Mouse (Mus musculus): ENCODE measurements around the gene Adsl.
A peak's percentile ranks its signal among the peaks of the same experiment; 100 is the strongest.
"Not testable (repeated sequence)": the region's sequence is repeated elsewhere in the genome, so short reads cannot be mapped to it uniquely, and the experiment has no call there.

Adsl gene

DNA sequence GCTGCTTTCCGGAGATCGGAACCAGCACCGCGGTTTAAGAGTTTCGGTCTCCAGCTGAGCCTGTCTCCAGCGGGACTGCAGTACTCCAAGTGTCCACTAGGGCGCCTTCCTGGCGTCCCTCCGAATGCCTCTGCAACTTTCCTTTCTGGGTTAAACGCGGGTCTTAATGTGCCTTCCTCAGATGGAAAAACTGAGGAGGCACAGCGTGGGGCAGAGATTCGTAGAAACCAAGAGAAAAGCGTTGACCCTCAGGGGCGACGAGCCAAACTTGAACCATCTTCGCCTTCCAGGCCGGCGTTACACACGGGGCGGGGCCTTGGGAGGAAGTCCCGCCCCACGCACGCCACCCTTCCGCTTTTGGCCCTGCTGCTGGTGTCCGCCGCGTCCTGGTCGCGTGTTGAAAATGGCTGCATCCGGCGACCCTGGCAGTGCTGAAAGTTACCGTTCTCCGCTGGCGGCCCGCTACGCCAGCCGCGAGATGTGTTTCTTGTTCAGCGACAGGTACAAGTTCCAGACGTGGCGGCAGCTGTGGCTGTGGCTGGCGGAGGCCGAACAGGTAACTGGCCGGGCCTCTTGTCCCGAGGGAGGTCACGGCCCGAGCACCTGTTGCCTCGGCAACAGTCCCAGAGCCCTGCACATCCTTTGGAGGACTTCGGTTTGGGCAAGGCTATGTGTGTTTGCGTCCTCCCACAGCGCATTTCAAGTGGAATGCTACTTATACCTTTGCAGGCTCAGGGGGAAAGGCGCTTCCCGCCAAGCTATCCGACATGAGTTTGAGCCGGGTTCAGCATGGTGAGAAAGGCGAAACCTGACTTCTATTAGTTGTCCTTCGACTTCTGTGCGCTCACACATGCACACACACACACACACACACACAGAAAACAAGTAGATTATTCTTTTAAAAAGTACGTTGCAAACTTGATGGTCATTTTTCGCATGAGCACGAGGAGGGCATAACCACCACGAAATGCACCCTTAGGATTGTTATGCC lies at the start of gene Adsl:
TSS of gene Adsl (plus strand) at position 346 of the 991 bp plus-strand sequence.
- DNase-seq (ENCODE audit: low spot score) = peak; percentile 89

DNA sequence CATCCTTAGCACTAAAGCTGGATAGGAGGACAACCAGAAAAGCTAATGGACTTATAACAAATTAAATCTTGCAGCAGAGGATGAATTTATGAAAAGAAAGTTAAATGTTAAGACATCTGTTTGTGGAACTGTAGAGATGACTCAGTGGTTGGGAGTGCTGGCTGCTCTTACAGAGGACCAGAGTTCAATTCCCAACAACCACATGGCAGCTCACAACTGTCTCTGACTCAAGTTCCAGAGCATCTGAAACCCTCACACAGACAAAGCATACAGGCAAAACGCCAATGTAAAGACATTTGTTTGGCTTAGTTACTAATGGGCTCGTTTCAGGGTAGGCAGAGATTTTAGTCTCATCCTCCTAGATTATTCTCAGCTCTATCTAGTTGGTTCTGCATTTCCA lies 48.5 kb upstream of the Adsl start:
- no peak for DNase-seq (ENCODE audit: low spot score)

DNA sequence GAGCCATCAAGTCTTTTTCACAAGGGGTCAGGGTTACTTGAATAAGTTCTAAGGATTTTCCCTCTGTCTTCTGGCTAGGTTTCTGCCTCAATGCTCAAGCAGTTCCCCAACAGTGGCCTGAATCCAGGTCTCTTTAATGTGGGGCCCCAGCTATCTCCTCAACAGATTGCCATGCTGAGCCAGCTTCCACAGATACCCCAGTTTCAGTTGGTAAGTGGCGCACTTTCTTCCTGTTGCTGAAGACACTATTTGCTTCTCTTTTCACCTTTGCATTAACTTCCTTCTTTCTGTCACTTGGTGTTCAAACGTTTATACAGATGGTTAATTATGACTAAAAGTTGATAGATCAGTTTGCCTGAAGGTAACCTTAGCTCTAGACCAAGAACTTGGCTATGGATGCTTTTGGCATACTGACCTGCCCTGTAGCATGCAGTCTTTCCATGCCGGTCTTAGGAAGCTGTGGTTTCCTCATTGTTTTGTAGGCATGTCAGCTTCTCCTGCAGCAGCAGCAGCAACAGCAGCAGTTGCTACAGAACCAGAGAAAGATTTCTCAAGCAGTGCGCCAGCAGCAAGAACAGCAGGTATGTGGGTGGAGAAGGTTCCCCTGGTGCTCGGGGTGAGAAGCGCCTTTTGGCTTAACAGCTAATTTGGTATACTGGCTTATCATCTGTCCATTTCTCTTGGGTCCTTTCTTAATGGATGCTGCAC lies 46.3 kb upstream of the Adsl start:
- DNase-seq (ENCODE audit: low spot score) = no peak

DNA sequence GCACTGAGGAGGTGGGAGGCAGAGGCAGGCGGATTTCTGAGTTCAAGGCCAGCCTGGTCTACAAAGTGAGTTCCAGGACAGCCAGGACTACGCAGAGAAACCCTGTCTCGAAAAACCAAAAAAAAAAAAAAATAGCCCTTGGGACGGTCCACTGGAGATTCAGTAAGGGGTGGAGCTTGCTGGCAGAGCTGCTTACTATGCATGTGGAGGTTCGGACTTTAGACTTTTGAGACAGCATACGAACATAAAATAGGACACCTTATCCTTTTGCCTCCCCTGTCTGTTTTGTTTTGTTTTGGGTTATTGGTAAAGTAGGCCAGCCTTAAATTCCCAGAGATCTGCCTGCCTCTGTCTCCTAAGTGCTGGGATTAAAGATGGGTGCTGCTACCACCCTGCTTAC lies 43.5 kb upstream of the Adsl start:
- not testable (repeated sequence) for DNase-seq (ENCODE audit: low spot score)

DNA sequence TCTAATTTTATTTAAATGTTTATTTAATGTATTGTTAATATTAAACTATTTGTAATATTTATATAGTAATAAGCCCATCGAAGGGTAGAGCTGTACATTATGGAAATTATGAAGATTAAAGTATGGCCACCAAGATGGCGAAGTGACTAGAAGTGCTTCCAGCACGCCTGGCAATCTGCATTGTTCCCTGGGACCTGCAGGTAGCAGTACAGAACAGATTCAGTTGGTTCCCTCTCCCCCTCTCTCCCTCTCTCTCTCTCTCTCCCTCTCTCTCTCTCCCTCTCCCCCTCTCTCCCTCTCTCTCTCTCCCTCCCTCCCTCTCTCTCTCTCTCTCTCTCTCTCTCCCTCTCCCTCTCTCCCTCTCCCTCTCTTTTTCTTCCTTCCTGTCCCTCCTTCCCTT lies 38.1 kb upstream of the Adsl start:
- DNase-seq (ENCODE audit: low spot score) = no peak

DNA sequence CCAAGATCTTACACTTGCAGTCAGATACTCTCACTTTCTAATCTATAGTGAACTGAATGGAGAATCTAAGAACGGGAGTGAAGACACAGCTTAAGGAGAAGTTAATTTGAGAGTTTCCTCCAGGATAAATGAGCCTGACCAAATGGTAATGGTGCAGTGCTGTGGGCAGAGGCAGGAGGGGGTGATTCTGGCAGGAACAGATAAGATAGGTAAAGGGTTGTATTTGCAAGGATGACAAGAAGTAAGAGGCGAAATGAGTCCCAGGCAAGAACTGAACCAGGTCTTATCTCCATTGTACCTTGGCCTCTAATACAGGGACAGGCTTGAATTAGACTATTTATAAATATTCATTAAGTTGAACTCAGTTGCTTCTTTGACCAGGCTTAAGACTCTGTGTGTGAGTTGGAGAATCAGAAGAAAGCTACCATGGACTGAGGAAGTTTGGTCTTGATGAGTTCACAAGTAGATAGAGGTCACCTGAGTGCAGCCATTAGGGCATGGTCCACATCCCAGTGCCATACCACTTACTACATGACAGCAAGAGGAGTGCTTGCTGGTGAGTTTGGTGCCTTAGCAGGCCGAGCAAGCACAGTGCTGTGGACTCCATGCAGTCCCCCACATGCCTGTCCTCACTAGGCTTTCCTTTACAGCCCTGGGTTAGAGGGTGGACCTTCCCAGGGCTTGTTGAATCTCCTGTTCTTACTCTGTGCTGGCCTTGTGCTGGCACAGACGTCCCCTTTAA lies 37.3 kb upstream of the Adsl start:
- DNase-seq (ENCODE audit: low spot score) = peak; percentile 6

DNA sequence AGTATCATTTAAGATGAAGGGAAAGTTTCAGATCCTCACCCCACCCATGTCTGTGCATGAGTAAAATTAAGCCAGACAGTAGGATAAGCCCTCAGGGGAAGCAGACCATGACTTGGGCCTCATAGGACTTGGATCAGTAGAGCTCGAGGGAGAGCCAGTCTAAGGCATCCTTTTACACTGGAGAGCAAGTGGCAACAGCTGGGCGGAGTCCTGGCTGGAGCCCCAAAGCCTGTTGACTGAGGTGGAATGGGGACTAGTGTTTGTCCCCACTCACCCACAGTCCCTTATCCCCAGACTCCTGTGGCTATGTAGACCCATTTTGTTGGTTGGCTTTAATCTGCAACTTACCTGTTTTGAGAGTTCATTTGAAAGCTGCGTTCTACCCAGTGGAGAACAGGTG lies 36.1 kb upstream of the Adsl start:
- no peak for DNase-seq (ENCODE audit: low spot score)

DNA sequence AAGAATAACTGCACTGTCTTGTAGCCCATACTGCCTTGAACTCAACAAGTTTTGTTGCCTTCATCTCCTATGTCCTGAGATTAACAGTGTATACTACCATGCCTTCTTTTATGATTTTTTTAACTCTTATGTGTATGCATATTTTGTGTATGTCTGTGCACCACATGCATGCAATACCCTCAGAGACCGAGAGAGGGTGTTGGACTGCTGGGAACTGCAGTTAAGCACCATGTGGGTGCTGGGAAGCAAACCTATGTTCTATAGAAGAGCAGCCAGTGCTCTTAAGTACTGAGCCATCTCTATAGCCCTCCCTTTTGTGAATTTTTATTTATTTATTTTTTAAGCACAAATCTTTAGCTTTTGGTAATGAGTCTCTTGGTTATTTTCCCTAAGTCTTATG lies 34.5 kb upstream of the Adsl start:
- DNase-seq (ENCODE audit: low spot score) = no peak

DNA sequence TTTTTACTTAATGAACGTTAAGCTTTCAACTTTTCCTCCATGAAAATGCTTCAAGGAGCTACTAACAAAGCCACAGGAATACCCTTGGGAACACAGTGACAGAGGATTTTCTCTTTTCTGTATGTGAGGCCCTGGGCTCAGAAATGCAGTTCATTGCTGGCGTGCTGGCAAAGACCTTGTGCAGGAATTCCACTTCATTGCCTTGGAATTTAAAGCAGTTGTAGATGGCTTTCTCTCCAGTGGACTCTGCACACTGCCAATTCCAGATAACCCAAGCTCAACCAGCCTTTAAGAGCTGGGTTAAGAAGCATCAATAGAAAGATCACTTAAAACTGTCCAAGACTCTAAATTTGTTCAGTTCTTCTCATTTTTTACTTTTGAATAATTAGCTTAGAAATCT lies 32.4 kb upstream of the Adsl start:
- no peak for DNase-seq (ENCODE audit: low spot score)

DNA sequence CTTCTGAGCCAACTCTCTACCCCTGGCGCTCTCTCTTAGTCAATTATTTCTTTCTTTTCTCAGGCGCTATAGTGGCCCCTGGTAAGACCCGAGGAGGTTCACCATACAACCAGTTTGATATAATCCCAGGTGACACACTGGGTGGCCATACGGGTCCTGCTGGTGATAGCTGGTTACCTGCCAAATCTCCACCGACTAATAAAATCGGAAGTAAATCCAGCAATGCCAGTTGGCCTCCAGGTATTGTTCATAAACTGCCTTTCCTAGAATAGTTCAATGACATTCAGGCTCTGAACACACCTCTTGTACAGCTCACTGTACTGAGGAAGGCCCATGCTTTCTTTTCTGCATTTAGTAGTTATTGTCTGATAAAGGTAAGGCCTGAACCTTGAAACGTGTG lies 31.7 kb upstream of the Adsl start:
- no peak for DNase-seq (ENCODE audit: low spot score)

DNA sequence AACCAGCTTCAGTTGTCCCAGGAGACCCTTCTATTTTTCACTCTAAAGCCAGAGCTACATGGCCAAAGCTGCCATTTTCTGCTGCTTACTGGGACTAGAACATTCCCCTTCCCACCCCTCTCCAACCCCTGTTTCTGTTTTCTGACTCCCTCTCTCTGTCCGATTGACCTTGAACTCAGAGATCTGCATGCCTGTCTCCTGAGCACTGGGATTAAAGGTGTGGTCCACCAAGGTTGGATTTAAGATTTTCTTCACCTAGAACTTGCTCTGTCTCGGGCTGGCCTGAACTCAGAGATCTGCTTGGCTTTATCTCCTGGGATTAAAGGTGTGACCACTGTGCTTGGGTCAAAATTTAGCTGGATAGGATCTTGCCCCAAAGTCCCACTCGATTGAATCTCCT lies 27.9 kb upstream of the Adsl start:
- no peak for DNase-seq (ENCODE audit: low spot score)

DNA sequence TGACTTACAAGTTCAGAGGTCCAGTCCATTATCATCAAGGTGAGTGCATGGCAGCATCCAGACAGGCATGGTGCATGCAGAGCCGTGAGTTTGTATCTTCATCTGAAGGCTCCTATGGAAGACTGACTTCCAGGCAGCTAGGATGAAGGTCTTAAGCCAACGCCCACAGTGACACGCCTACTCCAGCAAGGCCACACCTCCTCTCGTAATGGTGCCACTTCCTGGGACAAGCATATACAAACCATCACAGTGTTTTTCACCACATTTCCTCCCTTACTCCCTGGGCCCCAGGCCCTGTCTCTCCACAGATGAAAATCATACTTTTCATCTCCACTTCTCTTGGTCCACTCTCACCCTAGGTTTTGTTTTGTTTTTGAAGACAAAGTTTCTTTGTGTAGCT lies 26.5 kb upstream of the Adsl start:
- DNase-seq (ENCODE audit: low spot score) = no peak

DNA sequence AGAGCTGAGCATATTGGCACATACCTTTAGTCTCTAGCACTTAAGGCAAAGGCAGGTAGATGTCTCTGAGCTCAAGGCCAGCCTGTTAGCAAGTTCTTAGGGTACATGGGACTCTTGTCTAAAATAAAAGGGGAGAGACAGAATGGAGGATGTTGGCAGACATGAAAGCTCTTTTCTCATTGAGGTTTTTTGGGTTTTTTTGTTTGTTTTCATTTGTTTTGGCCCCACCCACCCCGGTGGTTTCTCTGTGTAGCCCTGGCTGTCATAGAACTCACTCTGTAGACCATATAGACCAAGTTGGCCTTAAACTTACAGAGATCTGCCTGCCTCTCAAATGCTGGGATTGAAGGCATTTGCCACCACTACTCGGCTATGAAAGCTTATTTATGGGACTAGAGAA lies 24.1 kb upstream of the Adsl start:
- DNase-seq (ENCODE audit: low spot score) = no peak

DNA sequence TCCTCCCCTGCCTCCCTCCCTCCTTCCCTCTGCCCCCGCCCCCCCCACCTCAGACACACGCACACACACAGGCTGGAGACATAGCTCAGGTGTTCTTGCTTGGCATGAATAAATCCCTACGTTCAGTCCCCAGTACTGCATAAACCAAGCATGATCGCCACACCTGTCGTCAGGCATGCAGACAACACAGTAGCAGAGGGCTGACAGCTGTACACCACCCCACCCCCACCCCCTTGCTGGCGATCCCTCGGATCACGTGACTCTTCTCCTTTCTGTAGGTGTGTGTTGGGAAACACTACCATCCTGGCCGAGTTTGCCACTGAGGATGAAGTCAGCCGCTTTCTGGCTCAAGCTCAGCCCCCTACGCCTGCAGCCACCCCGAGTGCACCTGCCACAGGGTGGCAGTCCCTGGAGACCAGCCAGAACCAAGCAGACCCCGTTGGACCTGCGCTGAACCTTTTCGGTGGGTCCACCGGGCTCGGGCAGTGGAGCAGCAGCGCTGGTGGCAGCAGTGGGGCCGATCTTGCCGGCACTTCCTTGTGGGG lies 19.4 kb upstream of the Adsl start:
- no peak for DNase-seq (ENCODE audit: low spot score)

DNA sequence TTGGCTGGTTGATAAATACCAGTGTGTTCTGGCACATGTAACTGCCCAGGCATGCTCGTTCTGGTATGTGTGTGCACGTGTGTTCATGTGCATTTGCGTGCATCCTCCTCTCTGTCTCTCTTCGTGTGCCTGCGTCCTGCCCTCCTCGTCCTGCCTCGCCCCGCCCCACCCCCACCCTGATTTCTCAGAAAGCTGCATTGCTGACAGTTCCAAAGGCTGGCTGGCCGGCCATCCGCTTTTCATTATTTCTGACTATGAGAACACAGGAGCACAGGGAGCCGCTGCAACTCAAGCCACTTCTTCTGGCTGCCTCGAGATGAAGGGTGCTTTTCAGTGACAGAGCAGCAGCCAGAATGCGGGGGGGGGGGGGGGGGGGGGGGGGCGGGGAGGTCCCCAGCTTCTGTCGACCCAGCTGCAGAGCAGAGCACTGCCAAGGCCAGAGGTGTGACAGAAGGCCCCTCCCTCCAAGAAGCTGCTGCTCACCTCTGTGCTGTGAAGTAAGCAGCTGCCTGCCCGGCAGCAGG lies 18.2 kb upstream of the Adsl start:
- no peak for DNase-seq (ENCODE audit: low spot score)

DNA sequence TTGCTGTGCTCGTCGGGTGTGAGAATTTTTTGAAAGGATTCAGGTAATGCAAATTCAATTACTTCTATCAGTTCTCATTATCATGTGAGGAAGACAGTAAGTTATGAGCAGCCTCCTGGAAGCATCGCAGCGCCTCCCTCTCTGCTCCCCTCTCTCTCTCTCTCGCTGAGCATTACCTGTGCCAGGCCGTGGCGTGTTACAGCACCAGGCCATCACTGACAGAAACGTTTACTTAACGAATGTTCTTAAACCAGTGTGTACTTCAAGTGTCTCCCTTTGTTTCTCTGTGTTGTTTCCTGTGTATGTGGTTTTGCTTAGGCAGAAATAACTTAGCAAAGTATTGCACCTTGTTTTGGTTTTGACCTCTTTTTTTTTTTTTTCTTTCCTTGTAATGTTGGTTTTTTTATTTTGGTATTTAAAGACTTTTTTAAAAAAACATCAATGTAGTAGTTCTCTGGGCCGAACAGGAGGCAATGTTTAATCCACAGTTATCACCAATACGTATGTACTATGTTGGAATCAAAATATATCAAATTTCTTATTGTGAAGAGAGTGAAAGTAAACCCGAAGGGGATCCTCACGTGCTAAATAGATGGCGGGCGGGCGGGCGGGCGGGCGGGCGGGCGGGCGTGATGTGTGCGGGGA lies 17.5 kb upstream of the Adsl start:
- DNase-seq (ENCODE audit: low spot score) = not testable (repeated sequence)

DNA sequence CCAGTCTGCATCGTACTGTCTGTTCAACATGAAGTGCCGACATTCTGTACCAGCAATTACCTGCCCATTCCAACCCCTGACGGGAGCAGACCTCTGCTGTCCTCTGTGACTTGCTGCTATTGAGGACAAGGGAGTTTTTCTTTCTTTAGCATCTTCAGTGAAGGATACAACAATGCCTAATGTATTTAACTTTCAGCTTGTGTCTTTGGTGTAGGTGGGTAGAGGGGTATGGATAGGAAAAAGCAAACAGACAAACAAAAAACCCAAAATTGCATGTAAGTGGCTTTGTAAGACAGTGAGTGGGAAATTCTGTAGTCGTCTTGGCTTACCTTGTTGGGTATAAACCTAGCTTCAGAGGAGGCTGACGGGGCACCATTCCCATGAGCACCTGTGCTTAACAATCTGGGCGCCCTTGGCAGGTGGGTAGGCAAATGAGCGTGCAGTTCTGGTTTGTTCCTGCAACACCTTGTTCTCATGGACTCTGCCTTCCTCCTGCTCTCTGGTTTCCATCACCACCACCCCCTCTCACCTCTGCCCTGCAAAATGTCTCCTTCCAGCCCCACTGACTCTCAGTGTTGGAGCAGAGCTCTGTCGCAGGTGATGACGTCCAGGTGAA lies 16.8 kb upstream of the Adsl start:
- DNase-seq (ENCODE audit: low spot score) = no peak

DNA sequence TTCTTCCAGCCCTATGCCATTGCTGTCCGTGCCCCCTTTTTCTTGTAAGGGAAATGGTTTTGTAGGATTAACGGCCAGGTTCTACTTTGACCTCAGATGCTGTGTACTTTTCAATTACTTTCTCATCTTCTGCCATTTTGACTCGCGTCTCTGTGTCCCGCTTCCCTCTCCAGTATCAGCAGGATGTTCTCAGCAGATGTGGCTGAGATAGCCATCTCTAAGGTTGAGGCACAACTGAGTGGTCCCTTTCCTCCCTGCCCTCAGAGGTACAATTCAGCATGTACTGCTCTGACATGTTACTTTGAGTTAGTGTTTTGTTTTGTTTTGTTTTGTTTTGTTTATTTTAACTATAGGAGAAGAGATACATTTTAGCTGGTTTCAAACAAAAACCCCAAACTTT lies 13.4 kb upstream of the Adsl start:
- DNase-seq (ENCODE audit: low spot score) = no peak

DNA sequence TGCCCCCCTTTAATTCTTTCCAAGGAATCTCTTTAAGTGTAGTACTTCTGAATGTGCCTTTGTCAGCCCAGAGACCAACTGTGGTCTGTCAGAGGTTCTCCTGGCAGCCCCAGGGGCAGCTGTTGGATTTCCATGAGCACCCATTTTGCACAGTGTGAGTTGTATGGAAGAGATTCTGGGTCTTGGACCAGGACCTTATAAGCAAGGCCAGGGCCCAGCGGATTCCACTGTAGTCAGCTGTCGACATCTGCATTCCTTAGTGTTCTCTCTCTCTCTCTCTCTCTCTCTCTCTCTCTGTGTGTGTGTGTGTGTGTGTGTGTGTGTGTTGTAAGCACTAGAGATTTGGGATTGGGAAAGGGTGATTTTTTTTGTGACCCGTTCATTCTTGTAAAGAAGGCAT lies 11.6 kb upstream of the Adsl start:
- DNase-seq (ENCODE audit: low spot score) = no peak

DNA sequence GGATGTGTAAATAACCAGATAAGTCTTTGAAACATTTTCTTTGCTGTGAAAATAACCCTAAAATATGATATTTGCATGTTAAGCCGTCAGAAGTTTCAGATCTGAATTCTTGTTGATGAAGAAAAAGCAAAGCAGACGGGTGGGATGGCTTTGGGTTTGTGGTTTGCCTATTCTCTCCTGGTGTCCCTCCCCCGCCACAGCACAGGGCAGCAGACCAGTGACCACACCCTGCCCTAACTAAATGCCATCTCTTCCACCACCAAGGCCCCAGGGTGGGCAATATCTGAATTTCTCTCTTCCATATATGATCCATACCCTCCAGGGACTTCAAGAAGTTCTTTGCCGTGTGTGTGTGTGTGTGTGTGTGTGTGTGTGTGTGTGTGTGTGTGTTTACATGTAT lies 9.7 kb upstream of the Adsl start:
- no peak for DNase-seq (ENCODE audit: low spot score)

DNA sequence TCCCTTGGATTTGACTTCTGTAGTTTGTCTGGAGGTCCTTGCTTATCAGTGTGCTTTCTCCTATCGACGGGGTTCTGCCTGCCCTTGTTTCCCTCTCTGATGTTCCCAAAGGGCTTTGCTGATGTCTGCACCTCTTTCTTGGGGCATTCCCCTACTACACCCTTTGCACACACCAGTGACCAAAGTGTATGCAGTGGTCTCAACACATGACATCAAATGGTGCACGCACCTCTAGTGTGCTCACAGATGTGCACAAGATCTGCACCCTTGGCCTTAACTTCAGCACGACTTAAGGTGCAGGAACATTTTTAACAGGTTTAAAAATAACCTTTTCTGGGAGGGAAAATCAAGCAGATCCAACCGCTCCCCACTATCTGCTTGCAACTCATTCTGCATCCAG lies 8.9 kb upstream of the Adsl start:
- no peak for DNase-seq (ENCODE audit: low spot score)

Measured in spleen, adult 12 weeks (tissue).